Mouse (Mus musculus): ENCODE results near the gene Gnaq. TPM values are rescaled to one million over a fixed set of nuclear protein-coding genes. Genes with fewer than 3 reads are reported as not detected.

The Gnaq gene
- polyA plus RNA-seq, 1 experiment, result 20.0 TPM

DNA sequence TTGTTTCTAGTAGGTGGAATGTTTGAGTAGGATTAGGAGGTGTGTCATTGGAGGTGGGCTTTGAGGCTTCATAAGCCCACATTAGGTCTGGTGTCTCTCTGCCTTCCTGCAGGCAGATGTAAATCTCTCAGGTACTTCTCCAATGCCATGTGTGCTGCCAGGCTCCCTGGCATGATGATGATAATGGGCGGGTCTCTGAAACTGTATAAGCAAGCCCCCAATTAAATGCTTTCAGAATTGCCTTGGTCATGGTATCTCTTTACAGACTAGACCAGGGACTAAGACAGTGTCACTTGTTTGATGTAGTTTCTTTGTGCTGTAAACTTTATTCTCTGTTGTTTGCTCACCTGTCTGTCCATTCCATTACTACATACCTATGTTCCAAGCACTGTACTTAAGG lies 104.4 kb downstream of the Gnaq start:
- Histone ChIP-seq H3K27ac (ENCODE audit: control insufficient read depth, insufficient read depth, low read depth, low read length, poor library complexity) (no peak overlapping the region), H3K4me1 (ENCODE audit: control insufficient read depth, insufficient read depth, low read length) (no peaks in the 10 kb centered on the region), H3K4me3 (replicated peaks; ENCODE audit: control insufficient read depth, low read depth, low read length) (no peak overlapping the region)
- TF ChIP-seq POLR2A (IDR thresholded peaks at IDR 0.05; ENCODE audit: borderline replicate concordance, control insufficient read depth, low read depth, low read length), result no peak
- TF ChIP-seq CTCF (IDR thresholded peaks at IDR 0.05; ENCODE audit: control insufficient read depth, insufficient read depth, low read length), result no peak
- 83% methylated on average over 1 of the region's 1 CpGs for WGBS

DNA sequence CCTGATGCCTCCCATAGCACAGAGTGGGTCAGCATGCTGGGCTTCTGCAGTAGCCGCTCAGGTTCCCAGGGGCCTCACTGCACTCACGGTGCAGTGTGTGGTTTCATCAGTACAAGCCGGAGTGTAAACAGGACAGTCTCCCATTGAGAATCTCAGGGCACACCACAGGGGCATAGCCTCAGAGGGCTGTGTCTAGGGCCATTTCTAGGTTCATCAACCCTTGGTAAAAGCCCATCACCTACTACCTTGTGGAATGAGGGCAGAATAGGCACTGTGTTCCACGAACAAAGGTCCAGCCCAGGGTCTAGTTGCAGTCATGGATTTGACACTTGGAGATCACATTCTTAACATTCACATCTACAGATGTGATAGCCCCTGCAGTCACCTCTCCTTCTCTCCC lies 105.4 kb downstream of the Gnaq start:
- H3K4me1 ChIP-seq (ENCODE audit: control insufficient read depth, insufficient read depth, low read length), result no peaks in the 10 kb centered on the region
- no peak for TF ChIP-seq CTCF (IDR thresholded peaks at IDR 0.05; ENCODE audit: control insufficient read depth, insufficient read depth, low read length)
- no peak overlapping the region for H3K4me3 ChIP-seq (replicated peaks; ENCODE audit: control insufficient read depth, low read depth, low read length)
- no peak overlapping the region for H3K27ac ChIP-seq (ENCODE audit: control insufficient read depth, insufficient read depth, low read depth, low read length, poor library complexity)
- 82% methylated on average over 4 of the region's 4 CpGs for WGBS

DNA sequence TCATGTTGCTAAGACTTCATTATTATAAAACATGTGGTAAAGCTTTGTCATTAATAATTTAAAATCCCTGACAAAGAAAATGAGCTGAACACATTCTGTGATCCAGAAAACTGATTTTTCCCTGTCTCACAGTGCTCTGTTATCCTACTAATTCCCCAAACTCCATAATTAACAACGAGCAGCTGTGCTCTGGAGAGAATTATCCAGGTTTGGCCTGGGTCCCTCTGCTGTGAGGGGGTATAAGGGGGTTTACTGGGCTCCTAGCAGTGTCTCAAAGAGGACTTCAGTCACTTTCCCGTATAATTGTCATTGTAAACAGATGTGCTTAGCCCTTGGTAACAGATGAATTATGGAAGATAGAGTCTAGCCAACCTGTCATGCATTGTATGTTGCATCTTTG lies 105.9 kb downstream of the Gnaq start:
- no peak for TF ChIP-seq POLR2A (IDR thresholded peaks at IDR 0.05; ENCODE audit: borderline replicate concordance, control insufficient read depth, low read depth, low read length)
- no peak for TF ChIP-seq CTCF (IDR thresholded peaks at IDR 0.05; ENCODE audit: control insufficient read depth, insufficient read depth, low read length)
- Histone ChIP-seq H3K4me1 (ENCODE audit: control insufficient read depth, insufficient read depth, low read length) (no peaks in the 10 kb centered on the region), H3K27ac (ENCODE audit: control insufficient read depth, insufficient read depth, low read depth, low read length, poor library complexity) (no peak overlapping the region), H3K4me3 (replicated peaks; ENCODE audit: control insufficient read depth, low read depth, low read length) (no peak overlapping the region)
- WGBS, result 75% methylated on average over 2 of the region's 2 CpGs

DNA sequence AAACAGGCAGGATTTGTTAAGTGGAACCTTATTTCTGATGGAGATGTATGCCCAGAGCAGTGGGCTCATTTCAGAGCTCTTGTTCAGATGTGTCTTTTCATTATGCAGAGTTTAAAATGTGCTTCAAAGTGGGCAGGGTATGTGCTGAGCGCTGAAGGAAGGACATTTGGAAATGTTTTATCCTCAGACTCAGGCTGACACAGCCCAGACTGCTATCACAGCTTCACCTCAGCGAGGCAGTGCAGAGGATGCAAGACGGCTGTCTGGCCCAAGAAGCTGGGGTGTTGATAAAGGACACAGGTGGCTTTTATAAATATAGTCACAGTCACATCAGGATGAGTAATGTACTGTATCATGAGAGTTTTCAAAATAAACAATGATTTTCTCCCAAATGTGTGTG lies 110.1 kb downstream of the Gnaq start:
- 81% methylated on average over 3 of the region's 3 CpGs for WGBS
- H3K4me1 ChIP-seq (ENCODE audit: control insufficient read depth, insufficient read depth, low read length), result no peaks in the 10 kb centered on the region

DNA sequence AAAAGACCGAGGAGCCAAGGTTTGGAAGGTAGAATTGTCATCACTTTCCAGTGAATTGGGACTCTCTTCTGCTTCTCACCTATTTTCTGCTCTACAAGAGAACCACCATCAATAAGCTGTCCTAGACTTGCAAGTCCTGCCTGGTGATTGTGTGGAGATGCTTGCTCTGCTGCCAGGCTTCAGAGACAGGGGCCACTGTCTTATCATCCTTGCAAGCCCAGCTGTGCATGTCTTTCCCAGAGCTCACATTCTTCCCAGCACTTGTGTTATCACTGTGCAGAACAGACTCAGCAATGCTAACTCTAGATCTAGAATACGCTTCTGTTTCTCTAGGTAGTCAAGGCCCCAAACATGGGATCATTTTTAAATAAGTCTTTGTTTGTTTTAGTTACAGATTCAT lies 116.4 kb downstream of the Gnaq start:
- WGBS, result 82% methylated on average over 2 of the region's 2 CpGs
- Histone ChIP-seq H3K27ac (ENCODE audit: control insufficient read depth, insufficient read depth, low read depth, low read length, poor library complexity) (no peak overlapping the region), H3K4me3 (replicated peaks; ENCODE audit: control insufficient read depth, low read depth, low read length) (no peak overlapping the region), H3K4me1 (ENCODE audit: control insufficient read depth, insufficient read depth, low read length) (peaks cover 1% of the 10 kb centered on the region; the same call in 1 of the 2 replicates)
- TF ChIP-seq POLR2A (IDR thresholded peaks at IDR 0.05; ENCODE audit: borderline replicate concordance, control insufficient read depth, low read depth, low read length), result no peak
- TF ChIP-seq CTCF (IDR thresholded peaks at IDR 0.05; ENCODE audit: control insufficient read depth, insufficient read depth, low read length), result no peak

More for the DNA sequence above, 110.1 kb downstream of the Gnaq start:
- H3K4me3 ChIP-seq (replicated peaks; ENCODE audit: control insufficient read depth, low read depth, low read length), result no peak overlapping the region
- H3K27ac ChIP-seq (ENCODE audit: control insufficient read depth, insufficient read depth, low read depth, low read length, poor library complexity), result no peak overlapping the region
- no peak for TF ChIP-seq CTCF (IDR thresholded peaks at IDR 0.05; ENCODE audit: control insufficient read depth, insufficient read depth, low read length)
- no peak for TF ChIP-seq POLR2A (IDR thresholded peaks at IDR 0.05; ENCODE audit: borderline replicate concordance, control insufficient read depth, low read depth, low read length)

DNA sequence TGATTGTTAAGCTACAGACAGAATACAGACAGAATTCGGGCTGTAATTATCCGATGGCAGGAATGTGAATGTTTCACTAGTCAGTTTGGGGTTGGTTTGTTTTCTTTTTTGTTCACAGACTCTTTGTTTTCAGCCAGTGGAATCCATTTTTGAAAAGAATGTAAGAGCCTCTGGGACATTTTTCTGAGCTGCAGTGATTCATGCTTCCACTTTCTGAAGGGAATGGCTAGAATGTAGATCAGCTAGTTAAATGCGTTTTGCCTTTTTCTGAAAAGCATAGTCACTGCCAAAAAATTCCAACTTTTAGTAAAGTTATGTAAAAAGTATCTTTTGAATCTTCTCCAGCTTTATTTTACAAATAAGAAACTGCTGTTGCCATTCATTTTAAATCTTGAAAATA lies 118.3 kb downstream of the Gnaq start:
- Histone ChIP-seq H3K4me1 (ENCODE audit: control insufficient read depth, insufficient read depth, low read length) (peaks cover 4% of the 10 kb centered on the region), H3K4me3 (replicated peaks; ENCODE audit: control insufficient read depth, low read depth, low read length) (no peak overlapping the region), H3K27ac (ENCODE audit: control insufficient read depth, insufficient read depth, low read depth, low read length, poor library complexity) (no peak overlapping the region)
- TF ChIP-seq POLR2A (IDR thresholded peaks at IDR 0.05; ENCODE audit: borderline replicate concordance, control insufficient read depth, low read depth, low read length), result no peak
- no peak for TF ChIP-seq CTCF (IDR thresholded peaks at IDR 0.05; ENCODE audit: control insufficient read depth, insufficient read depth, low read length)
- 85% methylated on average over 3 of the region's 3 CpGs for WGBS

DNA sequence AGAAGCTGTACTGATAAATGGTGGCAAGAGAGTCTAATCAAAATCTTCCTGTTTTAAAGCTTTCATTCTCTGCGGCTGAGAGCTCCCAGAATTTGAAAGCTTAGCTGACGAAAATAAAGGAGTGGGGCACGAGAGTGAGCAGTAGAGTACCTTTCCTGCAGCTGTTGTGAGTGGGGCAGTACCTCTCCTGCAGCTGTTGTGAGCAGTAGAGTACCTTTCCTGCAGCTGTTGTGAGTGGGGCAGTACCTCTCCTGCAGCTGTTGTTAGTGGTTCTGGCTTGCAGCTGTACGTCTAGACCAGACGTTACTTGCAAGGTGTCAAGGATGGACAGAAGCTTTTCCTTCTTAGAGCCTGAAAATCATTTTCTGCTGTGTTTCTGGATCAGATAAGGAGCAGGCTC lies 119.2 kb downstream of the Gnaq start:
- peaks cover 4% of the 10 kb centered on the region for H3K4me1 ChIP-seq (ENCODE audit: control insufficient read depth, insufficient read depth, low read length)
- WGBS, result 55% methylated on average over 5 of the region's 5 CpGs

DNA sequence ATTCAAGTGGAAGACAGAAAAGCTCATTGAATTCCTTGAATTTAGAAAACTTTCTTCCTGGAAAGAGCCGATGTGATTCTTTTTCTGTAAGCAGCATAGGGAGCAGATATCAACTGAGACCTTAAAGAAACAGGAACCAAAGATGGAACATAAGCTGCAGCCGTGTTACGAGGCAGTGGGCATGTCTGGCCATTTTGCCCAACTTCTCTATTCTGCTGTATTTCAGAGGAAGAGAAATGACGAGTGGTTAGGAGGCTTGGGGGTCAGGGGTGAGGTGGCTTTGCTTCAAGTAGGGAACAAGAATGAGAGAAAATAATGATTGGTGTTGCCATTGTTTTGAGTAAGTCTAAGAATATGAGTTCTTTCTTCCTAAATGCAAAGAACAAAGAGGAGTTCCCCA lies 120.1 kb downstream of the Gnaq start:
- 10% methylated on average over 4 of the region's 4 CpGs for WGBS
- TF ChIP-seq CTCF (IDR thresholded peaks at IDR 0.05; ENCODE audit: control insufficient read depth, insufficient read depth, low read length) (no peak), POLR2A (IDR thresholded peaks at IDR 0.05; ENCODE audit: borderline replicate concordance, control insufficient read depth, low read depth, low read length) (no peak)
- Histone ChIP-seq H3K4me1 (ENCODE audit: control insufficient read depth, insufficient read depth, low read length) (peaks cover 4% of the 10 kb centered on the region), H3K4me3 (replicated peaks; ENCODE audit: control insufficient read depth, low read depth, low read length) (no peak overlapping the region), H3K27ac (ENCODE audit: control insufficient read depth, insufficient read depth, low read depth, low read length, poor library complexity) (no peak overlapping the region)

More for the DNA sequence above, 119.2 kb downstream of the Gnaq start:
- no peak for TF ChIP-seq POLR2A (IDR thresholded peaks at IDR 0.05; ENCODE audit: borderline replicate concordance, control insufficient read depth, low read depth, low read length)
- TF ChIP-seq CTCF (IDR thresholded peaks at IDR 0.05; ENCODE audit: control insufficient read depth, insufficient read depth, low read length), result no peak
- no peak overlapping the region for H3K4me3 ChIP-seq (replicated peaks; ENCODE audit: control insufficient read depth, low read depth, low read length)
- H3K27ac ChIP-seq (ENCODE audit: control insufficient read depth, insufficient read depth, low read depth, low read length, poor library complexity), result no peak overlapping the region

DNA sequence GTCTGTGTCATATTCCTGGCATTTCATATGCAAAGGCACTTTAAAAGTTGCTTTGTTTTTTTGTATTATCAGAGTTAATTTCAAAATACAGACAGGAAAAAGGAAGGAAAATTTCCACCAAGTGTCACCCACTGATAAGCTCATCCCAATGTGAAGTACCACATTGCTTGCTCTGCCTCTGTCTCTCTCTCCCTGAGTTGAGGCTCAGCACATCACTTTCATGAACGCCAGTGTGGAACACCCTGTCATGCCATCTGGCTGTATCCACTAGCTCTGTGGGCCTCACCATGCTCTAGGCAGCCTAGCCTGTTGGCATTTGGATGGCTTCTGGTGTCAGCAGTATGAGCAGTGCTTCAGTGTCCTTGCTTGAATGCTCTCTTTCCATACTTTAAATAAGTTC lies 122.2 kb downstream of the Gnaq start:
- 15% methylated on average over 1 of the region's 1 CpGs for WGBS
- Histone ChIP-seq H3K27ac (ENCODE audit: control insufficient read depth, insufficient read depth, low read depth, low read length, poor library complexity) (no peak overlapping the region), H3K4me1 (ENCODE audit: control insufficient read depth, insufficient read depth, low read length) (peaks cover 4% of the 10 kb centered on the region)

More for the DNA sequence above, 122.2 kb downstream of the Gnaq start:
- TF ChIP-seq POLR2A (IDR thresholded peaks at IDR 0.05; ENCODE audit: borderline replicate concordance, control insufficient read depth, low read depth, low read length), result no peak
- no peak for TF ChIP-seq CTCF (IDR thresholded peaks at IDR 0.05; ENCODE audit: control insufficient read depth, insufficient read depth, low read length)
- no peak overlapping the region for H3K4me3 ChIP-seq (replicated peaks; ENCODE audit: control insufficient read depth, low read depth, low read length)
